Mouse (Mus musculus) cerebellum, postnatal 10 days (tissue): ENCODE data around the gene Pea15a.

ENCODE experiments used
- DNase-seq, 2 experiments: peaks; one replicate each; pipeline ENCODE4 v3.0.0; 2021; ENCODE audit warnings: mixed read lengths in 2 of 2

Gene Pea15a

GRCm38 (mm10) chr1:172204814-172205740, 1.5 kb downstream of the Pea15a start:
- DNase-seq: peak; percentile 78 to 80

DNA sequence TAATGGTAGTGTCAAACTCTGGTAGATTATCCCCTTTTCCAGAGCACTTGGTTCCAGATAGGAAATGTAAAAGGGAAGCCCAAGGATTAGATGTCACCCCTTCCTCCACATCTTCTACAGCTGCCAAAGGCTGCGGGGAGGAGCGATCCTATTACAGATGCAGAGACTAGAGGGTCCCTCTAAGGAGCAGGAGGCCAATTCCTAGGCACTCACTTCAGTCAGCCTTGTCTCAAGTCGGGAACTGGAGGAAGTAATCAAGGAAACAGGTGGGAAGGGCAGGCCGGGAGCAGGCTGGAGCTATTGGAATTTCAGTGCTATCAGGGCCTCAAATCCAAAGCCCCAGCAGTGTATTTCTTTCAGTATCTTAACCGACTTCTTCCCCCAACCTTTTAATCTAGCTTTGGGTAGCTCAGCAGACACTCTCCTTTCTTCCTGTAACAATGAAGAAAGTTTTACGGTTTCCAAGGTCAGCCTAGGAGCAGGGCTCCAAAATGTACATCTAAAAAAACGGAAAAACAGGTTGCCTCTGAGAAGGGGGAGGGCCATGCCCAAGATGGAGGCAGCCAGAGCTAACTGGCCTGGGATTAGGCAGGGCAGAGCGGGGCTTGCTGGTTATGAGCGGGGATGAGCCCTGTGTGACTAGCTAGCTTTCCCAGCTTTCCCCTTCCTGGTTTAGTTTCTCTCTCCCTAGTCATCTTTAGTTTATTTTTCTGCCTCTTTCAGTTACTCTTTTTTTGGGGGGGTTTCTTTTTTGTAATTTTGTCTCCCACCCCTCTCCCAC, 2.4 kb downstream of the Pea15a start:
- DNase-seq: peak; percentile 46 to 57

- peak in 1 of 2 experiments; percentile 44 for DNase-seq
Measured at GRCm38 (mm10) chr1:172203566-172203965, 3.0 kb downstream of the Pea15a start.

- peak; percentile 60 to 61 for DNase-seq
Measured at GRCm38 (mm10) chr1:172202894-172203522, 3.6 kb downstream of the Pea15a start.

GRCm38 (mm10) chr1:172201967-172202880, 4.4 kb downstream of the Pea15a start:
- DNase-seq: peak; percentile 86 to 90

DNA sequence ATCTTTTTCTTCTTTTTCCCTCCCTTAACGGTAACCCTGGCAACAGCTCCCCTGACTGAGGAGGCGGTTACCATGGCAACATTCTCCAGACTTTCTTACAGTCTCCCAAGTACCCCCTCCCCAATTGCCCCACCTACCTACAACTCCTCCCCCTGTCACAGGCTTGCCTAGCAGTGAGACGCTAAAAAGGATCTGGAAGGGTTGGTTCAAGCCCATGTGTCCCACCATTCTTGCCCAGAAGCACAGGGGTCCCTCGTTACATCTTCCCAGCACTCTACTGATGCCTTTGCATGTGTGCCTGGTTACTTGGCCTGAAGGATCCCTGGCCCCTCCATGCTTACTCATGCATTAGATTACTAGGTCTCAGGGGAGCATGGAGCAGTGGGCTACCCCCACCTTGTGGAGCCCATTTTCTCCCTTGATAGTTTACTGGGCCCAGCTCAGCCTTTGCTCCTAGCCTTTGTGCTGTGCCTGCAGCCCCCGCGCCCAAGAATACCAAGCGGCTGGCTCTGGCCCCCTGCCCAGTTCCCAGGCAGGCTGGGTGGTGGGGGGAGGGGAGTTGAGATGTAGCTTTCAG, 5.6 kb downstream of the Pea15a start:
- peak; percentile 93 to 94 for DNase-seq

DNA sequence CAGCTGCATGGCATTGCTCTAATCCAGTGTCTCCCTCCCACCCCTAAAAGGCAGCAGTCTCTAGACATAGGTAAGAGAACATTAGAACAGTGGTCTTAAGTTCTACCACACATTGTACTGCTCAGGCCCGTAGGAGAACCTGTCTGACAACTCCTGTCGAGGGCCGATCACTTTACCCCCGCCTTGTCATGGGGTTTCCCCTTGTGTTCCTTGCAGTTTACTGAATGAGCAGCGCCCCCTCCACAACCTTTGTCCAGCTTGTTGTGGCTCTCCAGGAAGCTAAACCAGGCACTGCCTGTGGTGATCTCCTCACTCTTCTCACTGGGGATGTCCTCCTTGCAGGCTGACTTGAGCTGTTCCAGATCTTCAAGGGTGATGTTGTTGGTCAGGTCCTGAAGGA, 6.4 kb downstream of the Pea15a start:
- no peak for DNase-seq

GRCm38 (mm10) chr1:172198996-172199395, 7.6 kb downstream of the Pea15a start:
- DNase-seq: no peak

DNA sequence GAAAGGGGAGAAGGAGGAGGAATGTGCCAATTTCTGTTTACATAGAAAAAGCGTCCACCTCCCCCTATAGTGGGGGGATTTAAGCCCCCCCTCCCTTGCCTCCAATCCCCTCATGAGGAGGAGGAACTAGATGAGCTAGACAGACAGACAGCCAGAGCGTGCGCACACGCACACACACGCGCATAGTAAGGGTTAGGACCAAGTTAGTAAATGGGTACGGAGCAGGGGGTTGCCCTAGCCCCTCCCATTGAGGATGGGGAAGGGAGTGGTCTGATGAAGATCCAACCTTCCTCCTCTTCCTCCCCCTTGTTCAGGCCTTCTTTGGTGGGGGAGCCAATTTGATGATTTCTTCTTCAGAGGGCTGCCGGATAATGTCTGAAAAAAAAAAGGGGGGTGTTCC, 8.3 kb downstream of the Pea15a start:
- no peak for DNase-seq

DNA sequence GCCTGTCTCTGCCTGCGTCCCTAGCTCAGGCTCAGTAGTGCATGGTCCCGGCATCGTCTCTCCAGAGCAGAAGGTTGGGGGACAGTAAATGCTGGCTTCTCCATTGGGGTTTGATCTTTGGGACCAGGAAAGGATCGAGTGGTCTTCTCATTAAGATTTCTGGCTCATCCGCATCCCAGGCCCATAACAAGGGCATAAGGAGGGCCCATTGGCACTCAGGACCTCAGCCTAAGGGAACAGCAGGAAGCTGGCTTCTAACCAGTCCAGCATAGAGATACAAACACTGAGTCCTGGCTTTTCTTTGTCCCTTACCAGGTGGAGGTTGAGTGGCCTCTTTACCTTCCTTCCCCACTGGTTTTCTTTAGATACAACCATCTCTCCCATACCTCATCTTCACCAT, 8.8 kb downstream of the Pea15a start:
- peak; percentile 60 to 71 for DNase-seq

DNA sequence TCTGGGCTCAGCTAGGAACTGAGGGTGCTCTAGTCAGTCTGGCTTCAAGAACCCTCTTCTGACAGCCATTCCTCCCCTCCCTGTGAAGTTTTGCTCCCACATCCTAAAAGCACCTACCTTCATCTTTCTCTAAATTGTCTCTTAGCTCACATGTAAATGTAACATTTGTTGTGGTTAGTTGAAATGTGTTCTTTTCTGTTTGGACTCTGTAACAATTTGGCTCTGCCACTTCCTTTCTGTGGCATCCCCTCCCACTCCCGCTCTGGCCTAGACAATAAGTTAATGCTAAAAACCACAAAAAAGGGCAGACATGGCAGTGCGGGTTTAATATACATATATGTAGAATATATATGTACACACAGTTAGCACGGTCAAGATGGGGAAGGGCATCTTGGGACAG, 9.5 kb downstream of the Pea15a start:
- no peak for DNase-seq

- DNase-seq: no peak
Measured at GRCm38 (mm10) chr1:172194435-172194834, 12.2 kb downstream of the Pea15a start.

DNA sequence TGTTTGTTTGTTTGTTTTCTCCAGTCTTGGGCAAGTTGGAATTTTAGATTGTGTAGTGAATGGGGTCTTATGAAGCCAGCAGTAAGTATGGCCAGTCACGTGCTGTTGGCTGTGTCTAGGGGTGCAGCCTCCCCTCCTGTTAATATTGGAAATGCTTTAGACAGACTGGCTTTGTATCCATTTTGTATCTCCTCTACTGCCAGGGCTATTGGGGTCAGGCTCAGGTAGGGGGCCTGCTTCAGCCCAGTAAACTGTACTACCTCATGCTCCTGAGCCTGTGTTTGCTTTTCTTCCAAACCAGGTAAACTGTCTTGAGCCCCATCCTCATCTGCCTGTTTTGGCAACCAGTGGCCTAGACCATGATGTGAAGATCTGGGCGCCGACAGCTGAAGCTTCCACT, 14.4 kb downstream of the Pea15a start:
- no peak for DNase-seq

GRCm38 (mm10) chr1:172191578-172191977, 15.0 kb downstream of the Pea15a start:
- no peak for DNase-seq

GRCm38 (mm10) chr1:172188891-172189290, 17.7 kb downstream of the Pea15a start:
- DNase-seq: peak; percentile 54 to 62

GRCm38 (mm10) chr1:172186401-172187289, 20.0 kb downstream of the Pea15a start:
- no peak for DNase-seq

DNA sequence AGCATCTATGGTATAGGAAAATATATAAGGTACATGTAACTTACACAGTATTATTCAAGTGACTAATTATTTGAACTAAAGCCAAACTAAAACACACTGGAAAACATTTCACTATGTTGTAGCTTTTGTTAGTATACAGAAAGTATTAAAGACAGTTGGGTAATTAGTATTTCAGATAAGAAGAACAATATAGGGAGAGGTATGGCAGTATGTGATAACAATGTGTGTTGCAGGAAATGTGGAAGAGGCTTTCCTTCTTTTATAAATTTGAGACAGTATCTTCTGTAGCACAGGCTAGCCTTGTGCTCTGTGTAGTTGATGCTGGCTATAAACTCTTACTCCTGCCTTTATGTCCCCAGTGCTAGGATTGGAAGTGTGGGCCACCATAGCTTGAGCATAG, 22.7 kb downstream of the Pea15a start:
- no peak for DNase-seq

DNA sequence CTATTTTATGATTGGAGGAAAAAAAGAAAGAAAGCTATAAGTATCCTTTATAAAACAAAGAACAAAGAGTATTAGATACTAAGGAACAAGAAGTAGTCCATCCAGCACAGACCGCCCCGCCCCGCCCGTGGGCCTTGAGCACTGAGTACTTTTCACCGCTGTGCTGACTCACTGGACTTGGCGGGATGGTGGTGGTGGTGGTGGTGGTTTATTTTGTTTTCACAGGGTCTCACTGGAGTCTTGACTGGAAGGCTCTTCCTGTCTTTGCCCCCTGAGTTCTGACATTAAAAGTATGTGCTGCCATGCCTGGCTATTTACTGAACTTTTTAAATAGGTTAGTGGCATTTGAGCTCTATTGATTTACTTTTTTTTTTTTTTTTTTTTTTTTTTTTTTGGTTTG, 23.5 kb downstream of the Pea15a start:
- DNase-seq: no peak

DNA sequence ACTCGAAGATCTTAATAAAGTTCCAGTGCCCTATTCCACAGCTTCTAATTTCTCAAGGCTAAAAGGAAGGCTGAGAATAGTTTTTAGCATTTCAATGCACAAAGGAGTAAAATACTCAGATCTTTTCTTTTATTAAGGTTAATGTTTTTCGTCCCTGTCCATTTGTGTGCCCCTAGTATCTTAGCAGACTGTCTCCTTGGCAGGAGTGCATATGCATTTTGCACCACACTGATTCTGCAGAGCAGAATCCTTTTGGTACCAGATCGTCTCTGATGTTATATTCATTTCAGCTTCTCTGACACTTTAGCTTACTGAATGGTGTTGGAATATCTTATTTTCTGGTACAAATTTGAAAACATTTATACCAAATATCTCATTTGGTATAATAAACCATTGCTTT, 24.8 kb downstream of the Pea15a start:
- peak in 1 of 2 experiments; percentile 38 for DNase-seq

DNA sequence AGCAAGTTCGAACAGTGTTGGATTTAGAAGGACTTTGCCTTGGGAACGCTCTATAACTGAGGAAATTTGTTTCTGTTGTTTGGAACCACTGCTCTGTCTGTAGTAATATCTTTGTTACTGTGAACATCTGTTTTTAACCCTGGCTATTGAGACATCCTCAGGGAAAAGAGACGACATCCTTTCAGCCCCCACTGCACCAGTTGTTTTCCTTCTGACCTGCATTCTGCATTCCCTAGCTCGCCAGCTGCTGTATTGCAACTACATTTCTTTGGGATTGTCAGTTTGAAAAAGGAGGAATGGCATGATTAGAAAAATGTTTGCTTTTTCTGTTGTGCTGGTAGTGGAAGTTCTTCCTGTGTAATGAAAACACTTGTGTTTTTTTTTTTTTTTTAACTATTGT, 25.7 kb downstream of the Pea15a start:
- no peak for DNase-seq

DNA sequence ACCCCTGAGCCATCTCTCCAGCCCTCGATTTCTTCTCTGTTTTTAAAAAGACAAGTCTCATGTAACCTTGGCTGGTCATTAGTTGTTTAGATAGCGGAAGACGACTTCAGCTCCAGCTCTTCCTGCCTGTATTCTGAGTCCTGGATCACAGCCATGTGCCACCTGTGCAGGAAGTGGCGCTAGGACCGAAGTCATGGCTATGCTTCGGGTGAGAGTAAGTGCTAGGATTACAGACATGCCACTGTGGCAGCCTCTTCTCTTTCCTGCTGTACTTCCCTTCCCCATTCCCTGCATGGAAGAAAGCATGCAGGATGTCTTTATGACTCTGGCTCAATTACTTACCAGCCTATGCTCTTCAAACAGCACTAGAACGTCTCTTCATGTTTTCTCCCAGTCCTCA, 27.5 kb downstream of the Pea15a start:
- DNase-seq: peak; percentile 36 to 54
